Mouse (Mus musculus): Measurements from ENCODE around the gene Nkx1-2. TPM values are rescaled to one million over a fixed set of nuclear protein-coding genes. Genes with fewer than 3 reads are reported as not detected.

Nkx1-2 gene
- polyA plus RNA-seq, 1 experiment, result not detected

DNA sequence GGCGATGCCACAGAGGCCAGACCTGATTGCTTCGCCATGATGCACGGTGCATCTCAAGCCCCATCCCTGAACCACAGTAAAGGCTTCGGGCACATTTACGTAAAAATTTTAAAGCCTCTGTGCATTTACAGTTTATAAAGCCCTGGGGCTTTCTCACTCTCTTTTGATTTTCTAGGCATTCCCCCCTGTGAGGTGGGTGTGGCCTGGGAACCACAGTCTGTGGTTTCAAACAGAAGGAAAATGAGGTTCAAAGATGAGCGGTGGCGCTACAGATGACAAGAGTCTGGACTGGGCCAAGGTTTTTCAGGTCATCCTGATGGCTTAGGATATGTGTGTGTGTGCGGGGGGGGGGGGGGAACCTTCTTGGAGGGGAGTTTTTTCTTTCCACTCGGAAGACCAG, 589 bp upstream of the Nkx1-2 start:
- no peak for DNase-seq
- Histone ChIP-seq H3K4me3 (replicated peaks; ENCODE audit: insufficient read depth, low read depth, low read length) (peak overlapping the region; percentile 22), H3K4me1 (ENCODE audit: control insufficient read depth, insufficient read depth, low read length) (0 out of 2 replicates have a peak, but pooled peaks cover 7% of the 10 kb centered on the region), H3K27ac (ENCODE audit: insufficient read depth, low read length) (no peak overlapping the region), H3K27me3 (ENCODE audit: control insufficient read depth, insufficient read depth, low read length) (peaks cover 9% of the 10 kb centered on the region; the same call in 1 of the 2 replicates)
- TF ChIP-seq CTCF (IDR thresholded peaks at IDR 0.05; ENCODE audit: borderline replicate concordance, insufficient read depth, low read depth, low read length) (no peak), POLR2A (IDR thresholded peaks at IDR 0.05; ENCODE audit: borderline replicate concordance, insufficient read depth, low read length) (no peak)
- 8% methylated on average over 9 of the region's 9 CpGs for WGBS

- Histone ChIP-seq H3K4me1 (ENCODE audit: control insufficient read depth, insufficient read depth, low read length) (0 out of 2 replicates have a peak, but pooled peaks cover 7% of the 10 kb centered on the region), H3K27ac (ENCODE audit: insufficient read depth, low read length) (no peak overlapping the region), H3K4me3 (replicated peaks; ENCODE audit: insufficient read depth, low read depth, low read length) (no peak overlapping the region), H3K27me3 (ENCODE audit: control insufficient read depth, insufficient read depth, low read length) (peaks cover 9% of the 10 kb centered on the region; the same call in 1 of the 2 replicates)
- WGBS, result 1% methylated on average over 60 of the region's 60 CpGs
- no peak for DNase-seq
- no peak for TF ChIP-seq POLR2A (IDR thresholded peaks at IDR 0.05; ENCODE audit: borderline replicate concordance, insufficient read depth, low read length)
- TF ChIP-seq CTCF (IDR thresholded peaks at IDR 0.05; ENCODE audit: borderline replicate concordance, insufficient read depth, low read depth, low read length), result no peak
These were observed 2.0 kb downstream of the Nkx1-2 start for GRCm38 (mm10) chr7:132597251-132598041.

DNA sequence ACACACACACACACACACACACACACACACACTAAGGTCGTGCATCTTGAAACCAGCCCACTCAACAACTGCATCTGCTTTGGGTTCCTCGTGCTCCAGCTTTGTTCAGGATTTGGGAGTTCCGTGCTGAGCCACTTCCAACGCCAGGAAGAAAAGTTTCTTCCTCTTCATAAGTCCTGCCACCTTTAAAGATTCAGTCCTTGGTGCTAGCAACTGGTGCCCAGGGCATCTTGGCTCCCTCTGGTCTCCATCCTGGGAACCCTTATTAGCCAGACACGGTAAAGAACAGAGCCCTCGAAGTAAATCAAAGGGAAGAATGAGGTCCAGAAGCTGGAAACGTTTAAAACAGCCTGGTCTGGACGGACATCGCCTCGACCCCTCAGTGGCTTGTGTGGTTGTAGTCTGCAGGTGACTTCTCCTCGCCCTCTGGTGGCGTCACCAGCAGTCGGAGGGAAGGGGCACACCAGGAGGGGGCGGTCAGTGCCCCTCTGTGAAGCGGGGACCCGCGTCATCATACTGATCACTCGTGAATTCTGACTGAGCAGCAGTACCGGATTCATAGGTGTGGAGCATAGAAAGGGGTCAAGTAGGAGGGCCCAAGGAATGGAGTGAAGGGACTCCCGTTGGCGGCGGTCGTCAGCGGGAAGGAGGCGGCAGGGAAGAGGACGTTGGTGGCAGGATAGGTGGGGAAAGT, 2.7 kb downstream of the Nkx1-2 start:
- H3K27ac ChIP-seq (ENCODE audit: insufficient read depth, low read length), result no peak overlapping the region
- H3K4me1 ChIP-seq (ENCODE audit: control insufficient read depth, insufficient read depth, low read length), result 0 out of 2 replicates have a peak, but pooled peaks cover 7% of the 10 kb centered on the region
- peaks cover 9% of the 10 kb centered on the region; the same call in 1 of the 2 replicates for H3K27me3 ChIP-seq (ENCODE audit: control insufficient read depth, insufficient read depth, low read length)
- TF ChIP-seq CTCF (IDR thresholded peaks at IDR 0.05; ENCODE audit: borderline replicate concordance, insufficient read depth, low read depth, low read length) (no peak), POLR2A (IDR thresholded peaks at IDR 0.05; ENCODE audit: borderline replicate concordance, insufficient read depth, low read length) (no peak)
- DNase-seq, result no peak
- WGBS, result 13% methylated on average over 26 of the region's 26 CpGs
- no peak overlapping the region for H3K4me3 ChIP-seq (replicated peaks; ENCODE audit: insufficient read depth, low read depth, low read length)

DNA sequence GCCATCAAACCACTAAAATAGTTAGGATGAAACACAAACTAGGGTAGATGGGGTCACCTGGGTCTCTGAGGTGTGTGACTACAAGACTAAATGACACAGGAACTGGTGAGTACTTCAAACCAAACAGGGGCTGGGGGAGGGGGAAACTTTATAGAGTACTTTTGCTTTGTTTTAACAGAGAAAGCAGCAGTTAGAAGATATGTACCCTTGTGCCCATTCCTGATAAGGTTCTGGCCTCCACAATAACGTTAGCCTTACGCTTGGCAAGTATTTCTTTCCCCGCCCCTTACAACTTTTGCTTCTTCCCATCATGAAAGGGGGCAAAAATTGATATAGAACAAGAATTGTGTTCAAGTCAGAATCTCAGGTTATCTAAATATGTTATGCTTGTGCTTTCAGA, 3.6 kb downstream of the Nkx1-2 start:
- Histone ChIP-seq H3K27me3 (ENCODE audit: control insufficient read depth, insufficient read depth, low read length) (peaks cover 9% of the 10 kb centered on the region; the same call in 1 of the 2 replicates), H3K4me3 (replicated peaks; ENCODE audit: insufficient read depth, low read depth, low read length) (no peak overlapping the region), H3K27ac (ENCODE audit: insufficient read depth, low read length) (no peak overlapping the region), H3K4me1 (ENCODE audit: control insufficient read depth, insufficient read depth, low read length) (0 out of 2 replicates have a peak, but pooled peaks cover 7% of the 10 kb centered on the region)
- no peak for DNase-seq
- TF ChIP-seq CTCF (IDR thresholded peaks at IDR 0.05; ENCODE audit: borderline replicate concordance, insufficient read depth, low read depth, low read length) (no peak), POLR2A (IDR thresholded peaks at IDR 0.05; ENCODE audit: borderline replicate concordance, insufficient read depth, low read length) (no peak)
- 91% methylated on average over 3 of the region's 3 CpGs for WGBS

- no peak overlapping the region for H3K4me3 ChIP-seq (replicated peaks; ENCODE audit: insufficient read depth, low read depth, low read length)
- peaks cover 5% of the 10 kb centered on the region; the same call in 1 of the 2 replicates for H3K4me1 ChIP-seq (ENCODE audit: control insufficient read depth, insufficient read depth, low read length)
- H3K27me3 ChIP-seq (ENCODE audit: control insufficient read depth, insufficient read depth, low read length), result peaks cover 5% of the 10 kb centered on the region; the same call in 1 of the 2 replicates
- WGBS, result 96% methylated on average over 2 of the region's 2 CpGs
- no peak for DNase-seq
- no peak overlapping the region for H3K27ac ChIP-seq (ENCODE audit: insufficient read depth, low read length)
- TF ChIP-seq POLR2A (IDR thresholded peaks at IDR 0.05; ENCODE audit: borderline replicate concordance, insufficient read depth, low read length) (no peak), CTCF (IDR thresholded peaks at IDR 0.05; ENCODE audit: borderline replicate concordance, insufficient read depth, low read depth, low read length) (no peak)
These were observed 5.1 kb downstream of the Nkx1-2 start for GRCm38 (mm10) chr7:132594325-132594724.

DNA sequence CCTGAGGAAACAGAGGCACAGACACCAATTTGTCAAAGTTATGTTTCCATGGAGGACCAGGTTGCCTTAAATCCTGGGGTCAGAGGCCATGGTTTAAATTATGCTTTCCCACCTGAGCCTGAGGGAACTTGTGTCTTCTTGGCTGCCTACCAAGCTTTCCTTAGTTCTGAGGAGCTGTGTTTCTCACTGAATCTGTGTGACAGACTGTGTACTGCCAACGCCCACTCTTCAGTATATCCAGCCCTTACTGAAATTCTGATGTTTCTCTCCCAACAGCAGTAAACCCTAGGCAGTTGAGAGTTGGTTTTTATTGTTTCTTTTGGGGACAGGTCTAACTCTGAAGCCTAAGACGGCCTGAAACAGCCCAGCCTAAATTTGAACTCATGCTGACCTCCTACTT, 5.7 kb downstream of the Nkx1-2 start:
- no peak for TF ChIP-seq POLR2A (IDR thresholded peaks at IDR 0.05; ENCODE audit: borderline replicate concordance, insufficient read depth, low read length)
- TF ChIP-seq CTCF (IDR thresholded peaks at IDR 0.05; ENCODE audit: borderline replicate concordance, insufficient read depth, low read depth, low read length), result no peak
- WGBS, result 83% methylated on average over 2 of the region's 2 CpGs
- Histone ChIP-seq H3K27ac (ENCODE audit: insufficient read depth, low read length) (no peak overlapping the region), H3K4me3 (replicated peaks; ENCODE audit: insufficient read depth, low read depth, low read length) (no peak overlapping the region), H3K4me1 (ENCODE audit: control insufficient read depth, insufficient read depth, low read length) (peaks cover 2% of the 10 kb centered on the region; the same call in 1 of the 2 replicates), H3K27me3 (ENCODE audit: control insufficient read depth, insufficient read depth, low read length) (peaks cover 2% of the 10 kb centered on the region; the same call in 1 of the 2 replicates)
- no peak for DNase-seq

- H3K27ac ChIP-seq (ENCODE audit: insufficient read depth, low read length), result no peak overlapping the region
- TF ChIP-seq CTCF (IDR thresholded peaks at IDR 0.05; ENCODE audit: borderline replicate concordance, insufficient read depth, low read depth, low read length), result no peak
- TF ChIP-seq POLR2A (IDR thresholded peaks at IDR 0.05; ENCODE audit: borderline replicate concordance, insufficient read depth, low read length), result no peak
- DNase-seq, result no peak
- no peak overlapping the region for H3K4me3 ChIP-seq (replicated peaks; ENCODE audit: insufficient read depth, low read depth, low read length)
- H3K27me3 ChIP-seq (ENCODE audit: control insufficient read depth, insufficient read depth, low read length), result no peaks in the 10 kb centered on the region
- peaks cover 2% of the 10 kb centered on the region; the same call in 1 of the 2 replicates for H3K4me1 ChIP-seq (ENCODE audit: control insufficient read depth, insufficient read depth, low read length)
- 46% methylated on average over 5 of the region's 5 CpGs for WGBS
These were observed 9.8 kb downstream of the Nkx1-2 start for GRCm38 (mm10) chr7:132589610-132590009.
